Mouse (Mus musculus) CH12.LX (cell line): ENCODE measurements around the gene Aplp1.

Experiments
- CTCF ChIP-seq, 2 experiments: IDR thresholded peaks in 1 of 2; conservative IDR thresholded peaks in 1 of 2; 2 replicates each; pipeline ENCODE4 v1.5.1; 2011 to 2012; ENCODE audit warnings: low read depth in 2 of 2, low read length in 2 of 2, improper control_type of control experiment in 1 of 2, inconsistent platforms in 1 of 2, mild to moderate bottlenecking in 1 of 2, moderate library complexity in 1 of 2
- MAX ChIP-seq: IDR thresholded peaks from 2 replicates; pipeline ENCODE4 v1.6.1; 2011; ENCODE audit warnings: low read length, improper control_type of control experiment
- NRF1 ChIP-seq: IDR thresholded peaks from 2 replicates; pipeline ENCODE4 v1.6.1; 2014; ENCODE audit warnings: low read depth, mild to moderate bottlenecking, inconsistent platforms, low read length, improper control_type of control experiment, moderate library complexity
- POLR2A ChIP-seq: IDR thresholded peaks from 2 replicates; pipeline ENCODE4 v1.6.1; 2011; ENCODE audit warnings: low read depth, mild to moderate bottlenecking, improper control_type of control experiment, low read length
- RAD21 ChIP-seq: IDR thresholded peaks from 2 replicates; pipeline ENCODE4 v1.6.1; 2011; ENCODE audit warnings: low read depth, mild to moderate bottlenecking, low read length, improper control_type of control experiment, moderate library complexity

GRCm38 (mm10) chr7:30422560-30422959 lies 22.8 kb downstream of the Aplp1 start:
- TF ChIP-seq NRF1 (no peak), CTCF (conservative IDR thresholded peaks at IDR 0.05 in 1 of 2, IDR thresholded peaks at IDR 0.05 in 1 of 2; ENCODE audit: low read depth in 2 of 2, low read length in 2 of 2) (no peak), RAD21 (no peak), MAX (no peak), POLR2A (no peak)
